Mouse (Mus musculus) heart, adult 8-10 months (tissue): ENCODE measurements around the gene Zmym5. TPM values are rescaled to one million over a fixed set of nuclear protein-coding genes. Genes with fewer than 3 reads are reported as not detected.
A peak's percentile ranks its signal among the peaks of the same experiment; 100 is the strongest.
"Not testable (repeated sequence)": the region's sequence is repeated elsewhere in the genome, so short reads cannot be mapped to it uniquely, and the experiment has no call there.

Experiments used
- DNase-seq: peaks from one replicate; pipeline ENCODE4 v3.0.0; 2022; ENCODE audit warnings: low spot score
- total RNA-seq, 4 experiments: library from RNA; stranded (reverse); gene quantifications; 2 replicates each; pipeline ENCODE4 v1.2.4; 2022

The Zmym5 gene
- 10 to 100 TPM; 17.9 to 21.2 (median 20.6) TPM for total RNA-seq

DNA sequence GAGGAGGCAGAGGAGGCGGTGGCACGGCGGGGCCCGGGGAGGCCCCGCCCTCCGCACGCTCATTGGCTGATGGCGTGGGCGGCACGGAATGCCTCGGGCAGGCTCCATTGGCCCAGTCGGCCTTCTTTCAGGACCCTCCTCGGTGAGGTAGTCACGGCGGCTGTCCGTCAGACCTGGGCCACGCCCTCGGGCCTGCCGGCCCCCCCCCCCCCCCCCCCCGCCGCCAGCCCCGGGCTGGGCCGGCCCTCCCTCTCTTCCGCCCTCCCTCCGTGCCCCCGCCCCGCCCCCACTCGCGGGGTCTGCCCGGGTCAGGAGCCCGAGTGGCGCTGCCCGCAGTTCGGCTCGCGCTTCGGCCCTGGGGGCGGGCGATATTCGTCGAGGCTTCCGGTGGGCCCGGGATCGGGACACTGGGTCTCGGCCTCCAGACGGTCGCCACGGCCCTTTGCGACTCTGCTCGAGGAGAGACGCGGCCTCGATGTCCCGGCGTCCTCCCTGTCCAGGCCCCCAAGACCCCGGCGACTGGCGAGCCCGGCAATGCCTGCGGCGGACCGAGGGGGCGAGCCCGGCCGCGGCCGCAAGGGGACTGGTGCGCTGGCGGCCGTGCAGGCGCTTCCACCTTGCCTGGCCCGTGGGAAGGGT, at the start of gene Zmym5:
Gene Zmym5 (minus strand): TSS at position 16 of the 639 bp plus-strand sequence.
- DNase-seq = peak; percentile 84

GRCm38 (mm10) chr14:56849681-56850080, 38.2 kb upstream of the Zmym5 start:
- DNase-seq = no peak

GRCm38 (mm10) chr14:56848322-56848721, 36.8 kb upstream of the Zmym5 start:
- no peak for DNase-seq

GRCm38 (mm10) chr14:56844507-56844906, 33.0 kb upstream of the Zmym5 start:
- DNase-seq = no peak

- DNase-seq = no peak
Observed at GRCm38 (mm10) chr14:56844033-56844432, 32.5 kb upstream of the Zmym5 start.

GRCm38 (mm10) chr14:56834576-56834975, 23.1 kb upstream of the Zmym5 start:
- DNase-seq = not testable (repeated sequence)

- peak; percentile 27 for DNase-seq
Observed at GRCm38 (mm10) chr14:56833211-56833610, 21.7 kb upstream of the Zmym5 start.

DNA sequence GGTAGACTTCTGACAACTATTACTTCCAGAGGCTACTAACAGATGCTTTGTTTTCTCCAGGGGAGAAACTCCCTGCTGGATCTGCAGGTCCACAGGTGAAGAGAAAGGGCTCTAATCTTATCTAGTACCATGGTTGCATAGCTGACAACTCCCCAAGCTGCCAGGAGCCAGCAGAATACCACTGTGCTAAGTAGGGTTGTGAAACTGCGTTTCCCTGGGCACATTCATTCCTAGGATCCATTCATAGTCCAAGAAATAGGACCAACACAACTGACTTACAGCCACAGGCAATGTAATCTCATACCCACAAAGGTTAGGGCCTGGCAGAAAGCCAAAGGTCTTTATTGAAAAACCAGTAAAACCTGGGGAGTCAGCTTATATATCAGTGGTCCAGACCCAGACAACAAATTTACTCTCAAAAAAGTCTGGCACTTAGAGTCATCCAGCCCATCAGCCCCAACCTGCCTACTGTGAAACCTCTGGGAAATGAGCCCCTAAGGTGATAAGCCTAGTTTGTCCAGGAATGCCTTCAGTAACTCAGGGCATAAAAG, 21.1 kb upstream of the Zmym5 start:
- no peak for DNase-seq

DNA sequence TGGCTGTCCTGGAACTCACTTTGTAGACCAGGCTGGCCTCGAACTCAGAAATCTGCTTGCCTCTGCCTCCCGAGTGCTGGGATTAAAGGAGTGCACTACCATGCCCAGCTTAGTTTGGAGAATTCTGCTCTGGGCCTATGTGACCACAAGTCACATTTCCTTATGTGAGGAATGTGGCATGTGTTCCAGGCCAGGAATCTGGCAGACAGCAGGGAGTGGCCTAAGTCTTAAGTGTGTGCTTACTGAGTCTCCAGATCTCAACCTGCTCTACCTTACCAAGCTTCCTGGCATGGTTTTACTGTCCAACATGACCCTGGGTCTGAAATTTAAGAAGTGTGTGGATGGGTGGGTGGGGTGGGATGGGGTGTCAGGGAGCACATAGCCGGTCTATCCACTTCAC, 20.6 kb upstream of the Zmym5 start:
- no peak for DNase-seq

- DNase-seq = no peak
Observed at GRCm38 (mm10) chr14:56830491-56831045, 19.1 kb upstream of the Zmym5 start.

GRCm38 (mm10) chr14:56824562-56824961, 13.0 kb upstream of the Zmym5 start:
- no peak for DNase-seq

DNA sequence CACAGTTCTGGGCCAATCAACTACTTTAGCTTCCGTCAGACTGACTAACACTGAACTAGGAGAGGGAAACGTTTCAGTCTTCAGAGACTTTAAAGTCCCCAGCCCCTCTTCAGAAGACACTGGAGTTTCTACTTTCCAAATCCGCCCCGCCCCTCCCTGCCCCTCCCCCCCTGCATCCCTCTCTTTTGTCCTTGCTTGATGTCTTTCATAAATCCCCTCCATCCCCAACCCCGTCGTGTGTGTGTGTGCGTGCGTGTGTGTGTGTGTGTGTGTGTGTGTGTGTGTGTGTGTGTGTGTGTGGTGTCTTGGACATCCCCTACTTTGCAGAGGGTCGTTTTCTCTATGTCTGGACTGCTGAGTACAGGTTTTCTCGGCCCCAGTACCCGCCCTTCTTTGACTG, 6.1 kb upstream of the Zmym5 start:
- no peak for DNase-seq

DNA sequence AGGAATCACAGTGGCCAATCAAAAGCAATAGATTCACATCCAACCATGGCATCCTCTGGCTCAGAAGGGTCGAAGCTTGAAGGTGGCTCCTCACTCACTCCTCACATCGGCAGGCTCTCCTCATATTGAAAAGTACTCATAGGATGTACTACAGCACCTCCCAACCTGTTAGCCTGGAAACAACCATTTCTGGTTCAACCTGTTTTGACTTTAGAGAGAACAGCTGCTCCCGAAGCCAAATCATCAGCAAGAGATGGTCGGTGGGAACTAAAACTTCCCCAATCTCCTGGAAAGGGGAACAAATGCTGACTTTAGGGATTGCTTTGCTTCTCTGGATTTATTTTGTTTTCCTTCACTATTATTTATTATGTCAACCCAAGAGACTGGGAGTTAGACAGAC, 5.6 kb upstream of the Zmym5 start:
- DNase-seq = no peak

GRCm38 (mm10) chr14:56816541-56816940, 5.0 kb upstream of the Zmym5 start:
- no peak for DNase-seq

GRCm38 (mm10) chr14:56812520-56813036, 1.1 kb upstream of the Zmym5 start:
- peak; percentile 77 for DNase-seq

GRCm38 (mm10) chr14:56810781-56811690, 480 bp downstream of the Zmym5 start:
- DNase-seq = peak; percentile 26

- peak; percentile 16 for DNase-seq
Observed at GRCm38 (mm10) chr14:56793243-56793642, 18.3 kb downstream of the Zmym5 start.

DNA sequence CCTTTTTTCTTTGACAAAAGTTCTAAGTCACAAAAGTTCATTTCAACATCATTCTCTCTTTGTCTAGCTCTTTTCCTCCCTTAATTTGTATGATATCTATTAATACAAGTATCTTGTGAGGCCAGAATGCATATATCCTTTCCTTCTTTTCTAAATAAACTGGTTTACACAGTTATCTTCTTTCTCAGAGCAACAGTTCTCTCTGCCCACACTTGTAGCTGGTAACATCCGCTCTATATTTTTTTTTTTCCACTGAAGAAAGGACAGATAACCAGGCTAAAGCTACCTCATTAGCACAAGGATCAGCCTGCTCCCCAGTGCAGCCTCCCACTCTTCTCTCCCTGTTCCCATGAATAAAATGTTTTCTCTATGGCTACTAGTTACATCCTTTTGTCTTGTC, 26.9 kb downstream of the Zmym5 start:
- DNase-seq = no peak

DNA sequence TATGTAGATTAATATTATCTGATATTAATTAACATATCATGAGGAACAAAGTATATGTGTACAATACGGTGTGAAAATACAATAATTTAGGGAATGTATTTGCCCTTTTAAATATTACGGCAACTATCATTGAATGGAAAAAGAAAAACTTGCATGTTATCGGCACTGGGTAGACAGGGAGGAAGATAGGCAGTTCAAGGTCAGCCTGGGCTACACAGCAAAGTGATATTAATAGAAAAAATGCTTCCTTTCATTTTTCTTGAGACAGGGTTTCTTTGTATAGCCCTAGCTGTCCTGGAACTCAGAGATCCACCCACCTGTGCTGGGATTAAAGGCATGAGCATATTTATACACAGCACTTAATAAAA, 32.6 kb downstream of the Zmym5 start:
- no peak for DNase-seq

DNA sequence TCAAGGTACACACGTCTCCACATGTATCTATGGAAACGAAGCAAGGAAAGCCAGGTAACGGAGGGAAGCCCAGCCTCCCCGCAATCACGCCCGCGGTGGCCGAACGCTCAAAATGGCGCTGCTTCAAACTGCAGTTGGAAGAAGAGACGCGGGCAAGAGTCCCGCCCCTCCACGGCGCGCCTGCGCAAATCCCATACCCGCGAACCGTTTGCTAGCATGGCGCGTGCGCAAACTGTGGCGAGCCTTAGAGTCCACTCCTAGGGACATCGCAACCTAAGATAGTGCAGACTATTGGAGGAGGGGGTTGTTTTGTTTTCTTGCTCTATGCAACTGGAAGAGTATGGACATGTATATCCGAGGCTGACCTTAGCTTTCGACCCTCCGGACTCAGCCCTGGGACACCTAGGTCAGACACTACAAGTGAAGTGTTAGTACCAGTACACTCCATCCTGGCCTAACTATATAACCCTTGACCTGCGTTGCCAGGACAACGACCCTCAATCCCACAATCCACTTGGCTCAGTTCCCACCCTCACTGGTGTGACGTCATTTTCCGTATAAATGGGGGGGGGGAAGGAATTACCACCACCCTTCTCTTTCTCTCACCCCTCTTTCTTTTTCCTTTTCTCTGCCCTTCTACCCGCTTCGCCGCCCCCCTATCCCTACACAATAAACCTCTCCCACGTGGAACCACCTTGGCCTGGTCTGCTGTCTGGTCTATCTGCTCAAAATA, 33.1 kb downstream of the Zmym5 start, which contains the start of gene Pspc1:
Gene Pspc1 (minus strand): TSS at position 117 of the 733 bp plus-strand sequence.
- peak; percentile 98 for DNase-seq
